Mouse (Mus musculus) spleen, adult 10 weeks (tissue): Measurements from ENCODE around the gene Olfr1024. TPM values are rescaled to one million over a fixed set of nuclear protein-coding genes. Genes with fewer than 3 reads are reported as not detected.

Experiments used
- polyA plus RNA-seq: library from polyadenylated mRNA; stranded (reverse); fragments of 350-450 nt; fragmentation: Illumina TruSeq; extraction: RNeasy Lipid Tissue Mini Kit (QIAGEN cat#74804); gene quantifications from one replicate; pipeline ENCODE4 v1.2.3, GENCODE M21; 2015; ENCODE audit warnings: low replicate concordance; ENCODE audit not compliant: insufficient read depth

Gene Olfr1024
- polyA plus RNA-seq = not detected

DNA sequence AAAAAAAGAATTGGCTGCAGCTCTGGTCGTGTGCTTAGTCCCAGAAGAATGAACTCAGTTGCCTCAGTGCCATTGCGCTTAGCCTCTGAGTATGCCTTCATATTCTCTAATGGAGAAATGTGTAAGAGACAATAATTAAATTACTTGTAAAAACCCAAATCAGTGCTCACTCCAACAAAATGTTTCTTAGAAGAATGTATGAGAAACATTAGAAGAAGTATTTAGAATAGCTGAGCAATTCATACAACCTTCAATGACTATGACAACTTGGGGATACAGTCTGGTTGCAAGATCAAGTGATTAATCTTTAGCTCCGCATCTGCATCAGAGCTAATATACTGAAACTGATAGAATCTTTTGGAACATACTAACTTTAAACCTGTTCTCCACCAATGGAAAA, at the start of gene Olfr1024:
Olfr1024 (minus strand) TSS at position 101 of the 400 bp plus-strand sequence.

GRCm38 (mm10) chr2:85950137-85950536, 45.3 kb upstream of the Olfr1024 start, which contains the start of gene Olfr1028:
Gene Olfr1028, plus strand, starts transcription at chr2:85950437.

GRCm38 (mm10) chr2:85921258-85921657, 16.4 kb upstream of the Olfr1024 start, which contains the start of gene Olfr1026:
Gene Olfr1026, plus strand, starts transcription at chr2:85921558.

DNA sequence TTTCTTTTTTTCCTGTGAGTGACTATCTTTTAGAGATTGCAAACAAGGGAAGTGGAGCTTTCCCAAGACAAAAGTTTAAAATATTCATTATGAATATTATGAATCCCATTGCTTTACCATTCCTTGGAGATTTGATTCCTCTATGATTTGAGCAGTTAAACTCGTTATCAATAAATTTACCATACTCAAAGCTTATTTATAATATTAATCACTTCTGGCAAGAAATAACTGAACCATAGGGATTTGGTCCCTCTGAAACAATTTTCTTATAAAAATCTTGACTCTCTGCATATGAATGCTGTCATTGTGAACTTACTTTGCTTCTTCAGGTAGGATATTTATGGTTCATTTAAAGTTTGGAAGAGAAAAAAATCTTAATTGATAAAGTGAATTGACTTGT, 10.0 kb upstream of the Olfr1024 start, which contains the start of gene Olfr1025-ps1:
Olfr1025-ps1 (plus strand) TSS at position 301 of the 400 bp plus-strand sequence.

DNA sequence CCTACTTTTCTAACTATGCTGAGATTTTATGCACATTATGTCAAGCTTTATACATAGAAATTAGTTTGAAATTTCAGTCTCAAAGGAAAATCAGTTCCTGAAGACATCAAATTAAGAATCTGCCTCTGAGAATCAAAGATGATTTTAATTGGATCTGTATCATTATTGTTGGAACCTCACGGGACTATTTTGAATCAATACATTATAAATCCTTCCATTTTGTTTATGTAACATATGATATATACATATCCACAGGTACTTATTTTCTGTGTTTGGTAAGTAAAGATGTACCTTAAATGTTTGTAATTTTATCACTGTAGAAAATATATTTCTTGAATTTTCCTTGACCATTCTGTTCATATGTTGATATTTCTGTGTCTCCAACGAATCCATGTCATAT, 19.5 kb downstream of the Olfr1024 start, which contains the start of gene Olfr1023:
Olfr1023 (plus strand) TSS at position 301 of the 400 bp plus-strand sequence.

GRCm38 (mm10) chr2:85868294-85868693, 36.6 kb downstream of the Olfr1024 start, which contains the start of gene Olfr1022:
Gene Olfr1022, plus strand, starts transcription at chr2:85868594.

Other genes starting within 250 kb of the Olfr1024 start
- gene Olfr154, start 240.6 kb downstream of the Olfr1024 start, polyA plus RNA-seq = not detected
- not detected for gene Olfr1006, start 226.3 kb downstream of the Olfr1024 start, polyA plus RNA-seq
- not detected for gene Olfr1008, start 215.6 kb downstream of the Olfr1024 start, polyA plus RNA-seq
- not detected for gene Olfr1009, start 189.6 kb downstream of the Olfr1024 start, polyA plus RNA-seq
- gene Olfr1012, start 142.3 kb downstream of the Olfr1024 start, polyA plus RNA-seq = not detected
- gene Olfr1013, start 138.0 kb downstream of the Olfr1024 start, polyA plus RNA-seq = not detected
- gene Olfr1014, start 132.3 kb downstream of the Olfr1024 start, polyA plus RNA-seq = not detected
- not detected for gene Olfr1015, start 123.0 kb downstream of the Olfr1024 start, polyA plus RNA-seq
- gene Olfr1016, start 102.5 kb downstream of the Olfr1024 start, polyA plus RNA-seq = not detected
- gene Olfr1018, start 86.6 kb downstream of the Olfr1024 start, polyA plus RNA-seq = not detected
- gene Olfr1019, start 59.6 kb downstream of the Olfr1024 start, polyA plus RNA-seq = not detected
- gene Olfr1020, start 58.0 kb downstream of the Olfr1024 start, polyA plus RNA-seq = not detected
- not detected for gene Olfr1022, start 36.5 kb downstream of the Olfr1024 start, polyA plus RNA-seq
- gene Olfr1023, start 19.4 kb downstream of the Olfr1024 start, polyA plus RNA-seq = not detected
- not detected for gene Olfr1025-ps1, start 10.1 kb upstream of the Olfr1024 start, polyA plus RNA-seq
- gene Olfr1026, start 16.5 kb upstream of the Olfr1024 start, polyA plus RNA-seq = not detected
- gene Olfr1028, start 45.4 kb upstream of the Olfr1024 start, polyA plus RNA-seq = not detected
- gene Olfr1029, start 68.8 kb upstream of the Olfr1024 start, polyA plus RNA-seq = not detected
- gene Olfr1030, start 74.2 kb upstream of the Olfr1024 start, polyA plus RNA-seq = not detected
- gene Olfr1031, start 85.3 kb upstream of the Olfr1024 start, polyA plus RNA-seq = not detected
- not detected for gene Olfr1032, start 100.5 kb upstream of the Olfr1024 start, polyA plus RNA-seq
- 3.5 TPM for gene Olfr1033, start 115.6 kb upstream of the Olfr1024 start, polyA plus RNA-seq
- 0.54 TPM for gene Olfr1034, start 140.8 kb upstream of the Olfr1024 start, polyA plus RNA-seq
- gene Olfr1036, start 168.9 kb upstream of the Olfr1024 start, polyA plus RNA-seq = not detected
- not detected for gene Olfr1037, start 182.3 kb upstream of the Olfr1024 start, polyA plus RNA-seq
- not detected for gene Olfr1039, start 230.9 kb upstream of the Olfr1024 start, polyA plus RNA-seq
- gene Olfr1040, start 241.7 kb upstream of the Olfr1024 start, polyA plus RNA-seq = not detected